Mouse (Mus musculus) liver, embryonic 15.5 days (tissue): ENCODE results near the gene Tspan18. TPM values are rescaled to one million over a fixed set of nuclear protein-coding genes. Genes with fewer than 3 reads are reported as not detected.

Source experiments
- ATAC-seq: fragments of 200-750 bp; cut with Nextera tagmentation; 2 replicates; pipeline ENCODE4 v1.8.0; 2017; ENCODE audit warnings: moderate number of reproducible peaks, mild to moderate bottlenecking, moderate library complexity; ENCODE audit not compliant: insufficient read depth
- H3K27ac ChIP-seq: fragments of 300-500 bp; sonication (generic); replicated peaks from 2 replicates; pipeline ENCODE4 v1.5.1; 2015; ENCODE audit warnings: mild to moderate bottlenecking, inconsistent platforms
- H3K27me3 ChIP-seq: fragments of 300-500 bp; sonication (generic); 2 replicates; pipeline ENCODE4 v1.6.1; 2015; ENCODE audit warnings: mild to moderate bottlenecking, inconsistent platforms
- H3K36me3 ChIP-seq: fragments of 300-500 bp; sonication (generic); replicated peaks from 2 replicates; pipeline ENCODE4 v1.6.1; 2015; ENCODE audit warnings: moderate library complexity, mild to moderate bottlenecking, inconsistent platforms
- H3K4me1 ChIP-seq: fragments of 300-500 bp; sonication (generic); replicated peaks from 2 replicates; pipeline ENCODE4 v1.6.1; 2015; ENCODE audit warnings: inconsistent platforms
- H3K4me2 ChIP-seq: fragments of 300-500 bp; sonication (generic); 2 replicates; pipeline ENCODE4 v1.6.1; 2015; ENCODE audit warnings: moderate library complexity, mild to moderate bottlenecking, inconsistent platforms
- H3K4me3 ChIP-seq: fragments of 300-500 bp; sonication (generic); replicated peaks from 2 replicates; pipeline ENCODE4 v1.5.1; 2015; ENCODE audit warnings: mild to moderate bottlenecking, inconsistent platforms
- H3K9ac ChIP-seq: fragments of 300-500 bp; sonication (generic); 2 replicates; pipeline ENCODE4 v1.6.1; 2015; ENCODE audit warnings: moderate library complexity, mild to moderate bottlenecking, inconsistent platforms
- H3K9me3 ChIP-seq: fragments of 300-500 bp; sonication (generic); replicated peaks from 2 replicates; pipeline ENCODE4 v1.6.1; 2016; ENCODE audit warnings: inconsistent platforms
- WGBS: fragments of 180-500 bp; shearing (Covaris S2); methylation state at CpG from one replicate; pipeline ENCODE4 v1.1.7; 2015; ENCODE audit warnings: mixed read lengths; ENCODE audit not compliant: insufficient replicate concordance; 5-methylcytosine and 5-hydroxymethylcytosine counted together
- polyA plus RNA-seq: library from polyadenylated mRNA; unstranded; fragments of >200 nt; fragmentation: Nextera tagmentation; extraction: Ambion mirVana; gene quantifications from 2 replicates; pipeline ENCODE4 v1.2.1, GENCODE M21; 2015

Gene Tspan18
- polyA plus RNA-seq, 1 experiment from 2014 or later, result 2.7 TPM

DNA sequence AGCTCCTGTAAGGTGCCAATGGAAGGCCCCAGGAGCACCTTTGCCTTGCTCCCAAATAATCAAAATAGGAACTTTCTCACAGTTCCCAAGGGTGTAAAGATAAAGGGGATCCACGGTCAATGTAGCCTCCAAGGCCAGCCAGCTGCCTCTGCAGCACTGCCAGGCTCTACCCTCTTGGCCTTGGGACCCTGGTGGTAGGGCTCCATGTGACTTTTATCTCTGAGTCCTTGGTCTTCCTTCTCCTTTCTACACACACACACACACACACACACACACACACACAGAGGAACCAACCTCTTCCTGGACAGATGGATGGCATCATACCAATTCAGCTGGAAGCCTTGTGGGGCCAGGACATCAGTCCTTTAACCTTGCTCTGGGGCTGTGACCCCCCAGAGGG is 102.2 kb downstream of the Tspan18 start:
- H3K9me3 ChIP-seq, result no peaks in the 10 kb centered on the region
- no peak overlapping the region for H3K4me2 ChIP-seq
- H3K27me3 ChIP-seq, result no peaks in the 10 kb centered on the region
- H3K4me3 ChIP-seq, result no peak overlapping the region
- no peak for ATAC-seq
- H3K4me1 ChIP-seq, result no peaks in the 10 kb centered on the region
- no peak overlapping the region for H3K9ac ChIP-seq
- WGBS, result 35% methylated on average over 1 of the region's 1 CpGs
- no peaks in the 10 kb centered on the region for H3K36me3 ChIP-seq
- no peak overlapping the region for H3K27ac ChIP-seq

DNA sequence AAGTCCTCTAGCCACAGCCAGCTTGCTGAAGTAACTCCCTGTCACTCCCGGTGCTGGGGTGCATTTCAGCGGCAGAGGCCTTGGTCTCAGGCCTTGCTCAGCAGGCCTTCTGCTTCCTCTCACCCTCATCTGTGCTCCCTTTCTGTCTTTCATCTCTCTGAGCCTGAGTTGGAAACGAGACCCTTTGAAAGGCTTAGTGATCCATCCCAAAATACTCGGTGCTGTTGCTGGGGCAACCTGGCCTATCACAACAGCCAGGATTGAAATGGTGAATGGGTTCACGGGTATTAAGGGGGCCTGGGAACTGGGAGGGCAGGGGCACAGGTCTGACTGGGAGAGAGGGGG is 105.9 kb downstream of the Tspan18 start:
- no peak overlapping the region for H3K4me2 ChIP-seq
- H3K27ac ChIP-seq, result no peak overlapping the region
- H3K4me3 ChIP-seq, result no peak overlapping the region
- H3K36me3 ChIP-seq, result no peaks in the 10 kb centered on the region
- no peak overlapping the region for H3K9ac ChIP-seq
- H3K27me3 ChIP-seq, result peaks cover 4% of the 10 kb centered on the region; the same call in 1 of the 2 replicates
- WGBS, result 30% methylated on average over 5 of the region's 5 CpGs
- H3K9me3 ChIP-seq, result no peaks in the 10 kb centered on the region
- no peaks in the 10 kb centered on the region for H3K4me1 ChIP-seq
- no peak for ATAC-seq

GRCm38 (mm10) chr2:93227713-93228479 is 106.4 kb downstream of the Tspan18 start:
- Histone ChIP-seq H3K9ac (no peak overlapping the region), H3K27me3 (peaks cover 4% of the 10 kb centered on the region; the same call in 1 of the 2 replicates), H3K4me1 (no peaks in the 10 kb centered on the region)

GRCm38 (mm10) chr2:93226606-93227595 is 107.4 kb downstream of the Tspan18 start:
- Histone ChIP-seq H3K9ac (no peak overlapping the region), H3K9me3 (no peaks in the 10 kb centered on the region), H3K4me3 (no peak overlapping the region), H3K4me1 (no peaks in the 10 kb centered on the region), H3K27ac (no peak overlapping the region), H3K27me3 (peaks cover 4% of the 10 kb centered on the region; the same call in 1 of the 2 replicates), H3K36me3 (no peaks in the 10 kb centered on the region), H3K4me2 (no peak overlapping the region)
- ATAC-seq, result no peak
- 31% methylated on average over 20 of the region's 20 CpGs for WGBS

More at GRCm38 (mm10) chr2:93227713-93228479, 106.4 kb downstream of the Tspan18 start:
- ATAC-seq, result no peak
- H3K4me2 ChIP-seq, result no peak overlapping the region
- H3K4me3 ChIP-seq, result no peak overlapping the region
- 60% methylated on average over 9 of the region's 9 CpGs for WGBS
- H3K36me3 ChIP-seq, result no peaks in the 10 kb centered on the region
- H3K27ac ChIP-seq, result no peak overlapping the region
- H3K9me3 ChIP-seq, result no peaks in the 10 kb centered on the region

GRCm38 (mm10) chr2:93223463-93223862 is 110.8 kb downstream of the Tspan18 start:
- Histone ChIP-seq H3K27ac (no peak overlapping the region), H3K27me3 (peaks cover 4% of the 10 kb centered on the region; the same call in 1 of the 2 replicates), H3K36me3 (no peaks in the 10 kb centered on the region), H3K9me3 (no peaks in the 10 kb centered on the region), H3K4me1 (no peaks in the 10 kb centered on the region), H3K4me3 (no peak overlapping the region), H3K9ac (no peak overlapping the region), H3K4me2 (no peak overlapping the region)
- 48% methylated on average over 6 of the region's 6 CpGs for WGBS
- no peak for ATAC-seq

GRCm38 (mm10) chr2:93220447-93220846 is 113.9 kb downstream of the Tspan18 start:
- WGBS, result 54% methylated on average over 5 of the region's 5 CpGs
- H3K27me3 ChIP-seq, result no peaks in the 10 kb centered on the region
- no peak overlapping the region for H3K9ac ChIP-seq
- no peaks in the 10 kb centered on the region for H3K9me3 ChIP-seq
- no peaks in the 10 kb centered on the region for H3K36me3 ChIP-seq
- no peak for ATAC-seq
- H3K4me3 ChIP-seq, result no peak overlapping the region
- H3K4me1 ChIP-seq, result no peaks in the 10 kb centered on the region
- H3K4me2 ChIP-seq, result no peak overlapping the region
- H3K27ac ChIP-seq, result no peak overlapping the region

DNA sequence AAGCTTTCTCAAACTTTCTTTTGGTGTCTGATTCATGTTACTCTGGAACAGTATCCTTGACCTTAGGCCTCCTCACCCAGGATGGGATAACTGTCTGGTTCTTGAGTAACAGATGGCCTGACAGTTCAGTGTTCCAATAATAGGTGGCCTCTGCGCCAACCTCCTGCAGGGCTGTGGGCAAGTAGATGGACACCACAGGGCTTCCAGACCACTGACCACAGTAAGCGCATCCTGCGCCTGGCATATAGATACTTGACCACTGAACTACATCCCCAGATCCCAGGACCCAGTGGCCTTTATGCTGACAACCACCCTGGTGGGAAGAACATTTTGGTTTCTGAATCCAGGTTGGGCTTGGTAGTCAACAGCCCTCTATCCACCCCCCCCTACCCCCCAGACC is 114.7 kb downstream of the Tspan18 start:
- WGBS, result 69% methylated on average over 3 of the region's 3 CpGs
- no peak for ATAC-seq
- no peak overlapping the region for H3K4me3 ChIP-seq
- H3K27ac ChIP-seq, result no peak overlapping the region
- H3K27me3 ChIP-seq, result no peaks in the 10 kb centered on the region
- no peaks in the 10 kb centered on the region for H3K36me3 ChIP-seq
- H3K4me1 ChIP-seq, result no peaks in the 10 kb centered on the region
- H3K9me3 ChIP-seq, result no peaks in the 10 kb centered on the region
- H3K4me2 ChIP-seq, result no peak overlapping the region
- no peak overlapping the region for H3K9ac ChIP-seq

- Histone ChIP-seq H3K27ac (no peak overlapping the region), H3K9me3 (no peaks in the 10 kb centered on the region), H3K9ac (no peak overlapping the region), H3K27me3 (no peaks in the 10 kb centered on the region), H3K4me1 (0 out of 2 replicates have a peak, but pooled peaks cover 4% of the 10 kb centered on the region), H3K4me3 (no peak overlapping the region), H3K4me2 (no peak overlapping the region), H3K36me3 (no peaks in the 10 kb centered on the region)
- no peak for ATAC-seq
- 60% methylated on average over 7 of the region's 7 CpGs for WGBS
Measured at GRCm38 (mm10) chr2:93218353-93218990, 115.8 kb downstream of the Tspan18 start.

DNA sequence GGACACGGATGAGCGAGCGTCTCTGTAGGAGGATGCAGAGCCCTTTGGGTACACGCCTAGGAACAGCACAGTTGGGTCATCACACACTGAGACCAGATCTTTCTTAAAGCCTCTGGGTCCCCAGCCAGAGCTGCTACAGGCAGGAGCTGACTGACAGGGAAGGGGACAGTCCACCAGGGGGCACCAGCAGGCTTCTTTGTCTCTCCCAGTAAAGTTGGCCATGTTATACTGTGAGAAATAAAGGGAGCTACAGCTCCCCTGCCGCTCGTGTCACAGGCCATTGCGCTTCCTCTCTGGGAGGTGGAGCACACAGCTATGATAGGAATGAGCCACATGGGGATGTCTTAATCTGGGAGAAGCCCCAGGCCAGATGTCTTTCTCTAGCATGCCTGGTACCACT is 117.3 kb downstream of the Tspan18 start:
- Histone ChIP-seq H3K36me3 (no peaks in the 10 kb centered on the region), H3K27me3 (no peaks in the 10 kb centered on the region), H3K9ac (no peak overlapping the region), H3K9me3 (no peaks in the 10 kb centered on the region), H3K4me1 (0 out of 2 replicates have a peak, but pooled peaks cover 4% of the 10 kb centered on the region), H3K27ac (no peak overlapping the region), H3K4me3 (no peak overlapping the region), H3K4me2 (no peak overlapping the region)
- ATAC-seq, result no peak
- 27% methylated on average over 7 of the region's 7 CpGs for WGBS

- H3K9me3 ChIP-seq, result no peaks in the 10 kb centered on the region
- 0 out of 2 replicates have a peak, but pooled peaks cover 4% of the 10 kb centered on the region for H3K4me1 ChIP-seq
- no peak overlapping the region for H3K27ac ChIP-seq
- no peak overlapping the region for H3K4me3 ChIP-seq
- H3K4me2 ChIP-seq, result no peak overlapping the region
- ATAC-seq, result no peak
- no peaks in the 10 kb centered on the region for H3K27me3 ChIP-seq
- 65% methylated on average over 10 of the region's 10 CpGs for WGBS
- no peaks in the 10 kb centered on the region for H3K36me3 ChIP-seq
- no peak overlapping the region for H3K9ac ChIP-seq
Measured at GRCm38 (mm10) chr2:93215790-93216189, 118.5 kb downstream of the Tspan18 start.

GRCm38 (mm10) chr2:93214192-93214591 is 120.1 kb downstream of the Tspan18 start:
- 0 out of 2 replicates have a peak, but pooled peaks cover 4% of the 10 kb centered on the region for H3K4me1 ChIP-seq
- no peak overlapping the region for H3K4me2 ChIP-seq
- H3K27me3 ChIP-seq, result no peaks in the 10 kb centered on the region
- H3K36me3 ChIP-seq, result no peaks in the 10 kb centered on the region
- 43% methylated on average over 1 of the region's 1 CpGs for WGBS
- no peak overlapping the region for H3K9ac ChIP-seq
- H3K4me3 ChIP-seq, result no peak overlapping the region
- H3K27ac ChIP-seq, result no peak overlapping the region
- H3K9me3 ChIP-seq, result no peaks in the 10 kb centered on the region
- no peak for ATAC-seq
